Mouse (Mus musculus) cortical plate, adult 2 months (tissue): ENCODE data around the gene Sf3a1. TPM values are rescaled to one million over a fixed set of nuclear protein-coding genes. Genes with fewer than 3 reads are reported as not detected.

Source experiments
- H3K27ac ChIP-seq: fragments of 200-500 bp; 2 replicates; pipeline ENCODE4 v1.5.1; 2012; ENCODE audit warnings: low read length, control low read depth, inconsistent platforms; ENCODE audit not compliant: insufficient read depth
- H3K4me1 ChIP-seq: fragments of 200-500 bp; 2 replicates; pipeline ENCODE4 v1.6.1; 2011; ENCODE audit warnings: low read length; ENCODE audit not compliant: control insufficient read depth, insufficient read depth
- H3K4me3 ChIP-seq: fragments of 200-500 bp; 2 replicates; pipeline ENCODE4 v1.5.1; 2011; ENCODE audit warnings: mild to moderate bottlenecking, low read length, control low read depth; ENCODE audit not compliant: insufficient read depth
- CTCF ChIP-seq: fragments of 200-500 bp; IDR thresholded peaks from 2 replicates; pipeline ENCODE4 v1.5.1; 2011; ENCODE audit warnings: mild to moderate bottlenecking, control low read depth, low read length; ENCODE audit not compliant: insufficient read depth; ENCODE audit errors: extremely low read depth
- POLR2A ChIP-seq: fragments of 200-500 bp; IDR thresholded peaks from 2 replicates; pipeline ENCODE4 v1.6.1; 2011; ENCODE audit warnings: mild to moderate bottlenecking, low read length, control low read depth; ENCODE audit not compliant: insufficient read depth; ENCODE audit errors: extremely low read depth
- polyA plus RNA-seq: library from polyadenylated mRNA; depleted of rRNA; stranded (reverse); fragments of >200 nt; gene quantifications from 2 replicates; pipeline ENCODE4 v1.2.3, GENCODE M21; 2012; rRNA removed

Sf3a1 gene
- polyA plus RNA-seq, 1 experiment = 38.8 TPM

GRCm38 (mm10) chr11:4222046-4222950 lies 62.1 kb downstream of the Sf3a1 start:
- TF ChIP-seq POLR2A = no peak
- Histone ChIP-seq H3K4me1 (no peaks in the 10 kb centered on the region), H3K4me3 (no peak overlapping the region), H3K27ac (no peak overlapping the region)

GRCm38 (mm10) chr11:4223393-4224188 lies 63.4 kb downstream of the Sf3a1 start:
- TF ChIP-seq CTCF (no peak), POLR2A (no peak)
- H3K4me1 ChIP-seq = no peaks in the 10 kb centered on the region
- H3K4me3 ChIP-seq = no peak overlapping the region
- H3K27ac ChIP-seq = no peak overlapping the region

GRCm38 (mm10) chr11:4224223-4224622 lies 64.1 kb downstream of the Sf3a1 start:
- TF ChIP-seq CTCF (no peak), POLR2A (no peak)
- Histone ChIP-seq H3K4me3 (no peak overlapping the region), H3K4me1 (no peaks in the 10 kb centered on the region), H3K27ac (no peak overlapping the region)

GRCm38 (mm10) chr11:4226569-4227325 lies 66.6 kb downstream of the Sf3a1 start:
- Histone ChIP-seq H3K27ac (no peak overlapping the region), H3K4me1 (no peaks in the 10 kb centered on the region), H3K4me3 (no peak overlapping the region)
- no peak for TF ChIP-seq CTCF
- no peak for TF ChIP-seq POLR2A

DNA sequence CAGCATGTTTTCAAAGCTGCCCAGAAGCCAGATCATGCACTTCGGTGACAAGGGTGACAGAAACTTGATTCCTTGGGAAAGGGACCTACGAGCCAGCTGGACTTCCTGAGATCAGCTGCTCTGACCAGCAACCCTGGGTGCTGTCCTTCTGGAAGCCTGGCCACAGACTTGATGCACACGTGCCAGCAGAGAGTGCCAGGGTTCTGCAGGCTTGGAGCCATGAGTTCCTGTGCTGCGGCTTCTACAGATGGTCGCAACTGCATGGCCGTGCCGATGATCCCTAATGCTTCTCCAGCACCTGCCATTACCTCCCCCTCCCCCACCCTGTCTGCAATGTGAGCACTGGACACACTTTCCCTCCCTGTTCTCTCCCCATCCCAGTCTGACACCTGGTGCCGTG lies 68.3 kb downstream of the Sf3a1 start:
- TF ChIP-seq POLR2A (no peak), CTCF (no peak)
- H3K4me3 ChIP-seq = no peak overlapping the region
- no peak overlapping the region for H3K27ac ChIP-seq
- H3K4me1 ChIP-seq = no peaks in the 10 kb centered on the region

DNA sequence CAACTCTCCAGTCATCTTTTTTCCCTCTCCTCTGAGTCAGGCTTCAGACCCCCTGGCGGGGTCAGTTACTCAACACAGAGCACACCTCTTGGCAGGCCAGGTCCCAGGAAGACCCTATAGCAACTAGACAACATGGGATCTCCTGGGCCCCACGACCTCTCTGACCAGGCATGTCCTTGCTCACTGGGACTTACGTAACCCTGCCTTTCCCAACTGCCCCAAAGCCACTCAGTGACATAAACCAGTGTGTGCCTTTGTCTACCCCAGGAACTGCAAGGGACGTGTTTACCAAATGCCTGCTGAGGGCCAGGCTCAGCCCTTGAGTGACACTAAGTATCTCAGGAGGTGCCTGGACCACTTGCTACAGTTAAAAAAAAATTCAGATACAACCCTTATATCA lies 69.7 kb downstream of the Sf3a1 start:
- H3K27ac ChIP-seq = no peak overlapping the region
- TF ChIP-seq CTCF (no peak), POLR2A (no peak)
- H3K4me1 ChIP-seq = no peaks in the 10 kb centered on the region
- no peak overlapping the region for H3K4me3 ChIP-seq

DNA sequence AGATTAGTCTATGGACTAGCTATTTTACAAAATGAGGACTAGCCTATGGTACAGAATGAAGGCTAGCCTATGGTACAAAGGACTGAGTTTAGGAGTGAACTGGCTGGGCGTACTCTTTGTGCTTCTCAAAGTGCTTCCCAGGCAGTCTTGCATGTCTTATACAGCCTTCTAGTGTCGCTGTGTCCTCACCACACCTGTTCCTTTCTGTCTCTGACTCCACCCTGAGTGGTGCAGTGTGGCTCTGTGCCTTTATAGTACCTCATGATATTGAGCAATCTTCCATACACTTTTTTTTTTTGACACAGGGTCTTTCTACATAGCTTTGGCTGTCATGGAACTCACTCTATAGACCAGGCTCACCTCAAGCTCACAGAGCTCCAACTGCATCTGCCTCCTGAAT lies 71.3 kb downstream of the Sf3a1 start:
- H3K4me3 ChIP-seq = no peak overlapping the region
- no peaks in the 10 kb centered on the region for H3K4me1 ChIP-seq
- H3K27ac ChIP-seq = no peak overlapping the region
- TF ChIP-seq CTCF (no peak), POLR2A (no peak)

Other genes starting within 250 kb of the Sf3a1 start
- 20.7 and 21.7 TPM in 2 replicates for gene Slc35e4, start 245.7 kb upstream of the Sf3a1 start, polyA plus RNA-seq
- gene Tcn2, start 228.2 kb upstream of the Sf3a1 start, polyA plus RNA-seq = 32.0 and 33.7 TPM in 2 replicates
- 34.4 and 34.6 TPM in 2 replicates for gene Pes1, start 196.4 kb upstream of the Sf3a1 start, polyA plus RNA-seq
- gene 4930556J24Rik, start 183.6 kb upstream of the Sf3a1 start, polyA plus RNA-seq = 0.08 and 0.27 TPM in 2 replicates
- gene Gal3st1, start 176.7 kb upstream of the Sf3a1 start, polyA plus RNA-seq = 32.0 and 36.4 TPM in 2 replicates
- 0.17 and 0.26 TPM in 2 replicates for gene Sec14l4, start 128.9 kb upstream of the Sf3a1 start, polyA plus RNA-seq
- 0.44 and 0.52 TPM in 2 replicates for gene Sec14l3, start 95.5 kb upstream of the Sf3a1 start, polyA plus RNA-seq
- gene Mtfp1, start 64.9 kb upstream of the Sf3a1 start, polyA plus RNA-seq = 82.5 and 92.9 TPM in 2 replicates
- gene Sec14l2, start 36.9 kb upstream of the Sf3a1 start, polyA plus RNA-seq = 40.1 and 42.9 TPM in 2 replicates
- gene Rnf215, start 25.1 kb upstream of the Sf3a1 start, polyA plus RNA-seq = 34.9 and 36.5 TPM in 2 replicates
- 19.0 and 19.1 TPM in 2 replicates for gene Ccdc157, start 57 bp upstream of the Sf3a1 start, polyA plus RNA-seq
- gene Tbc1d10a, start 26.4 kb downstream of the Sf3a1 start, polyA plus RNA-seq = 46.7 and 49.6 TPM in 2 replicates
- gene Castor1, start 57.9 kb downstream of the Sf3a1 start, polyA plus RNA-seq = 3.8 and 5.4 TPM in 2 replicates
- gene Osm, start 76.1 kb downstream of the Sf3a1 start, polyA plus RNA-seq = 0.06 and 0.19 TPM in 2 replicates
- gene Lif, start 97.2 kb downstream of the Sf3a1 start, polyA plus RNA-seq = 0.64 and 0.90 TPM in 2 replicates